Mouse (Mus musculus) lung, embryonic 15.5 days (tissue): ENCODE measurements around the gene Stc2. TPM values are rescaled to one million over a fixed set of nuclear protein-coding genes. Genes with fewer than 3 reads are reported as not detected.

ENCODE experiments used
- ATAC-seq: fragments of 200-750 bp; cut with Nextera tagmentation; 2 replicates; pipeline ENCODE4 v1.8.0; 2017; ENCODE audit warnings: moderate number of reproducible peaks, borderline replicate concordance; ENCODE audit not compliant: low FRiP score, low TSS enrichment; ENCODE audit errors: extremely low read depth
- H3K27ac ChIP-seq: fragments of 300-500 bp; sonication (generic); 2 replicates; pipeline ENCODE4 v1.5.1; 2015; ENCODE audit warnings: moderate library complexity, mild to moderate bottlenecking, inconsistent platforms
- H3K27me3 ChIP-seq: fragments of 300-500 bp; sonication (generic); 2 replicates; pipeline ENCODE4 v1.6.1; 2015; ENCODE audit warnings: inconsistent platforms
- H3K36me3 ChIP-seq: fragments of 300-500 bp; sonication (generic); 2 replicates; pipeline ENCODE4 v1.6.1; 2015; ENCODE audit warnings: inconsistent platforms
- H3K4me1 ChIP-seq: fragments of 300-500 bp; sonication (generic); 2 replicates; pipeline ENCODE4 v1.6.1; 2015; ENCODE audit warnings: inconsistent platforms
- H3K4me2 ChIP-seq: fragments of 300-500 bp; sonication (generic); 2 replicates; pipeline ENCODE4 v1.6.1; 2015; ENCODE audit warnings: inconsistent platforms, mild to moderate bottlenecking, moderate library complexity
- H3K4me3 ChIP-seq: fragments of 300-500 bp; sonication (generic); 2 replicates; pipeline ENCODE4 v1.5.1; 2015; ENCODE audit warnings: mild to moderate bottlenecking, inconsistent platforms
- H3K9ac ChIP-seq: fragments of 300-500 bp; sonication (generic); 2 replicates; pipeline ENCODE4 v1.6.1; 2015; ENCODE audit warnings: inconsistent platforms
- H3K9me3 ChIP-seq: fragments of 300-500 bp; sonication (generic); 2 replicates; pipeline ENCODE4 v1.6.1; 2016; ENCODE audit warnings: inconsistent platforms
- WGBS: fragments of 180-500 bp; shearing (Covaris S2); methylation state at CpG from one replicate; pipeline ENCODE4 v1.1.7; 2015; 5-methylcytosine and 5-hydroxymethylcytosine counted together
- polyA plus RNA-seq: library from polyadenylated mRNA; unstranded; fragments of >200 nt; fragmentation: Nextera tagmentation; extraction: Ambion mirVana; gene quantifications from 2 replicates; pipeline ENCODE4 v1.2.1, GENCODE M21; 2015

The Stc2 gene
- polyA plus RNA-seq = 3.0 and 3.7 TPM in 2 replicates

- Histone ChIP-seq H3K27me3 (peaks cover 48% of the 10 kb centered on the region), H3K36me3 (no peaks in the 10 kb centered on the region), H3K27ac (peak within 1 kb of the TSS; percentile 63), H3K9me3 (no peaks in the 10 kb centered on the region), H3K4me2 (peak within 1 kb of the TSS; percentile 97), H3K4me1 (peaks cover 30% of the 10 kb centered on the region), H3K4me3 (peak within 1 kb of the TSS; percentile 51), H3K9ac (peak within 1 kb of the TSS; percentile 53)
- ATAC-seq = peak; percentile 71
- WGBS = under 1% methylated on average over 50 of the region's 51 CpGs
Observed at GRCm38 (mm10) chr11:31369648-31370286, at the start of gene Stc2. Gene Stc2 (minus strand): TSS chr11:31370074.

GRCm38 (mm10) chr11:31417071-31417470 is 47.2 kb upstream of the Stc2 start:
- Histone ChIP-seq H3K4me2 (no peak overlapping the region), H3K27me3 (no peaks in the 10 kb centered on the region), H3K9ac (no peak overlapping the region), H3K4me3 (no peak overlapping the region), H3K9me3 (no peaks in the 10 kb centered on the region), H3K36me3 (no peaks in the 10 kb centered on the region), H3K27ac (no peak overlapping the region), H3K4me1 (no peaks in the 10 kb centered on the region)
- no peak for ATAC-seq
- WGBS = 76% methylated on average over 5 of the region's 5 CpGs

- H3K36me3 ChIP-seq = no peaks in the 10 kb centered on the region
- H3K4me2 ChIP-seq = no peak overlapping the region
- H3K9ac ChIP-seq = no peak overlapping the region
- H3K27ac ChIP-seq = no peak overlapping the region
- no peak overlapping the region for H3K4me3 ChIP-seq
- no peak for ATAC-seq
- 68% methylated on average over 3 of the region's 3 CpGs for WGBS
- H3K27me3 ChIP-seq = no peaks in the 10 kb centered on the region
- no peaks in the 10 kb centered on the region for H3K4me1 ChIP-seq
- no peaks in the 10 kb centered on the region for H3K9me3 ChIP-seq
Observed at GRCm38 (mm10) chr11:31412376-31412775, 42.5 kb upstream of the Stc2 start.

- ATAC-seq = no peak; the same call in 1 of the 2 replicates
- H3K4me3 ChIP-seq = no peak overlapping the region
- no peaks in the 10 kb centered on the region for H3K9me3 ChIP-seq
- H3K36me3 ChIP-seq = no peaks in the 10 kb centered on the region
- no peaks in the 10 kb centered on the region for H3K27me3 ChIP-seq
- no peak overlapping the region for H3K9ac ChIP-seq
- no peak overlapping the region for H3K4me2 ChIP-seq
- H3K27ac ChIP-seq = no peak overlapping the region
- 79% methylated on average over 1 of the region's 1 CpGs for WGBS
- H3K4me1 ChIP-seq = no peaks in the 10 kb centered on the region
Observed at GRCm38 (mm10) chr11:31406736-31407135, 36.9 kb upstream of the Stc2 start.

GRCm38 (mm10) chr11:31403080-31403479 is 33.2 kb upstream of the Stc2 start:
- no peak overlapping the region for H3K27ac ChIP-seq
- H3K4me2 ChIP-seq = no peak overlapping the region
- no peaks in the 10 kb centered on the region for H3K9me3 ChIP-seq
- H3K36me3 ChIP-seq = no peaks in the 10 kb centered on the region
- H3K9ac ChIP-seq = no peak overlapping the region
- no peak for ATAC-seq
- WGBS = 93% methylated on average over 1 of the region's 1 CpGs
- H3K4me3 ChIP-seq = no peak overlapping the region
- H3K27me3 ChIP-seq = no peaks in the 10 kb centered on the region
- H3K4me1 ChIP-seq = no peaks in the 10 kb centered on the region

DNA sequence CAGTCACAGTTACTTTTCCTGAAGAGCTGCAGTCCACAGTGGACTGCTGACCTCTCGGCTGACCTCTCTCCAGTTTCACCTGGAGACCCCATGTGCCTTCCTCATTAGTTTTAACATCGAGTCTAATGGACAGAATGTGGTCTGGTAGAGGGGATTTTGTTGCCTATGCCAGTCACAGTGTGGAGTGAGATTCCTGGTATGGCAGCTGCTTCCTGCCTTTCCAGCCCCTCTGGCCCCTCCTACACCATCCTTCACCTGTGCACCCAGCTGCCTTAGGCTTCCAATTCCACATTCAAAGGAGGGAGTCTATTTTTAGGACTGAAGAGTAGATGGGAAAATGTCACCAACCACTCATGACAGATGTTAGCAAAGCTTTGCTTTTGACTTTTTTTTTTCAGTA is 28.7 kb upstream of the Stc2 start:
- Histone ChIP-seq H3K27ac (no peak overlapping the region), H3K4me2 (no peak overlapping the region), H3K4me1 (no peaks in the 10 kb centered on the region), H3K9me3 (no peaks in the 10 kb centered on the region), H3K4me3 (no peak overlapping the region), H3K36me3 (no peaks in the 10 kb centered on the region), H3K9ac (no peak overlapping the region), H3K27me3 (no peaks in the 10 kb centered on the region)
- ATAC-seq = no peak
- WGBS = 70% methylated on average over 2 of the region's 2 CpGs

DNA sequence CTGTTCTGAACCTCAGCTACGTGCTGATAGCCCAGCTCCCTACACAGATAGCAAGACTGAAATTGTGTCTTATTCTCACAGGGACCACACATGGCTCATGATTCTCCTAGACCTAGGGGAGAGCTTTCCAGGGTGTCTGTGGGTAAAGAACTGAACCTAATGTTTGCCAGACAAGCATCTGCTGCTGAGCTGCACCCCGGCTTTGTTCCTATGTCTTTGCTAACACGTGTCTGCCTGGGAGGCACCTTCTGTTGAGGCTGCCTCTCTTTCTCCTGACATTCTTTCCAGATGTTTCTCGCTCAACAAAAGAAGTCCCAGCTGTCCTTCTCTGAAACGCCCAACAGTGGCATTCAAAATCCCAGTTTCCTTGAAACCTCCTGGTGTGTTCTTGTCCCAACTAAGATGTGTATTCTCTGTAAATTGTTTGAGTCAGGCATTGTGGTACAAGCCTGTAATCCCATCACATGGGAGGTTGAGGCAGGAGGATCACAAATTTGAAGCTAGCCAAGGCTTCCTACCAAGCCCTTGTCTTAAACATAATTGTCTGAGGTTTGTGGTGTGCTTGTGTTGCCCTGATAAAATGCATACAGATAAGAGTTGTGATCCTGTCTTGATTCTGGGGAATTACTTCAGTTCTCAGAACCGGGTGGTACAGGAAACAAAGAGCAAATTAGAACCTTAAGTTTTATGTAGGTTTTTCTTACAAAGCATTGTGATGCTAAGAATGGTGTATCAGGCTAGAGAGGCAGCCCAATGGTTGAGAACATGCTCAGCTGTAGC is 27.0 kb upstream of the Stc2 start:
- no peaks in the 10 kb centered on the region for H3K27me3 ChIP-seq
- H3K9ac ChIP-seq = no peak overlapping the region
- no peaks in the 10 kb centered on the region for H3K36me3 ChIP-seq
- H3K4me1 ChIP-seq = no peaks in the 10 kb centered on the region
- H3K4me2 ChIP-seq = no peak overlapping the region
- ATAC-seq = no peak
- H3K4me3 ChIP-seq = no peak overlapping the region
- WGBS = 62% methylated on average over 6 of the region's 6 CpGs
- no peak overlapping the region for H3K27ac ChIP-seq
- no peaks in the 10 kb centered on the region for H3K9me3 ChIP-seq

- 57% methylated on average over 6 of the region's 6 CpGs for WGBS
- no peak overlapping the region for H3K4me2 ChIP-seq
- H3K27me3 ChIP-seq = no peaks in the 10 kb centered on the region
- no peaks in the 10 kb centered on the region for H3K9me3 ChIP-seq
- no peaks in the 10 kb centered on the region for H3K36me3 ChIP-seq
- no peaks in the 10 kb centered on the region for H3K4me1 ChIP-seq
- no peak overlapping the region for H3K9ac ChIP-seq
- no peak overlapping the region for H3K4me3 ChIP-seq
- H3K27ac ChIP-seq = no peak overlapping the region
- no peak for ATAC-seq
Observed at GRCm38 (mm10) chr11:31394026-31394425, 24.2 kb upstream of the Stc2 start.

- no peak overlapping the region for H3K9ac ChIP-seq
- H3K4me1 ChIP-seq = no peaks in the 10 kb centered on the region
- H3K4me3 ChIP-seq = no peak overlapping the region
- H3K9me3 ChIP-seq = no peaks in the 10 kb centered on the region
- H3K4me2 ChIP-seq = no peak overlapping the region
- no peak overlapping the region for H3K27ac ChIP-seq
- no peak for ATAC-seq
- WGBS = 59% methylated on average over 5 of the region's 5 CpGs
- no peaks in the 10 kb centered on the region for H3K36me3 ChIP-seq
- H3K27me3 ChIP-seq = no peaks in the 10 kb centered on the region
Observed at GRCm38 (mm10) chr11:31392340-31392739, 22.5 kb upstream of the Stc2 start.

- no peak for ATAC-seq
- H3K27me3 ChIP-seq = no peaks in the 10 kb centered on the region
- no peak overlapping the region for H3K9ac ChIP-seq
- H3K27ac ChIP-seq = no peak overlapping the region
- H3K4me2 ChIP-seq = no peak overlapping the region
- no peaks in the 10 kb centered on the region for H3K36me3 ChIP-seq
- WGBS = 30% methylated on average over 4 of the region's 4 CpGs
- no peaks in the 10 kb centered on the region for H3K9me3 ChIP-seq
- H3K4me3 ChIP-seq = no peak overlapping the region
- no peaks in the 10 kb centered on the region for H3K4me1 ChIP-seq
Observed at GRCm38 (mm10) chr11:31388890-31389289, 19.0 kb upstream of the Stc2 start.

- 76% methylated on average over 5 of the region's 5 CpGs for WGBS
- no peaks in the 10 kb centered on the region for H3K9me3 ChIP-seq
- no peak for ATAC-seq
- H3K4me3 ChIP-seq = no peak overlapping the region
- no peaks in the 10 kb centered on the region for H3K27me3 ChIP-seq
- H3K4me1 ChIP-seq = no peaks in the 10 kb centered on the region
- no peak overlapping the region for H3K27ac ChIP-seq
- H3K4me2 ChIP-seq = no peak overlapping the region
- no peak overlapping the region for H3K9ac ChIP-seq
- no peaks in the 10 kb centered on the region for H3K36me3 ChIP-seq
Observed at GRCm38 (mm10) chr11:31387526-31387925, 17.7 kb upstream of the Stc2 start.

GRCm38 (mm10) chr11:31386571-31386970 is 16.7 kb upstream of the Stc2 start:
- no peak overlapping the region for H3K9ac ChIP-seq
- H3K9me3 ChIP-seq = no peaks in the 10 kb centered on the region
- no peaks in the 10 kb centered on the region for H3K36me3 ChIP-seq
- no peak for ATAC-seq
- no peaks in the 10 kb centered on the region for H3K27me3 ChIP-seq
- 45% methylated on average over 3 of the region's 3 CpGs for WGBS
- H3K4me2 ChIP-seq = no peak overlapping the region
- H3K4me1 ChIP-seq = no peaks in the 10 kb centered on the region
- H3K4me3 ChIP-seq = no peak overlapping the region
- H3K27ac ChIP-seq = no peak overlapping the region
